Mouse (Mus musculus) CH12.LX (cell line): ENCODE measurements around the gene Lhx2. TPM values are rescaled to one million over a fixed set of nuclear protein-coding genes. Genes with fewer than 3 reads are reported as not detected.

Experiments used
- DNase-seq: peaks from one replicate; pipeline ENCODE4 v3.0.0-alpha.2; 2013; ENCODE audit errors: extremely low read depth
- H3K27ac ChIP-seq: 2 replicates; pipeline ENCODE4 v1.5.1; 2012; ENCODE audit warnings: low read depth, mild to moderate bottlenecking, control low read depth, moderate library complexity; ENCODE audit not compliant: insufficient read depth
- H3K27me3 ChIP-seq: replicated peaks from 2 replicates; pipeline ENCODE3; 2012; ENCODE audit warnings: inconsistent platforms
- H3K36me3 ChIP-seq, 2 experiments: replicated peaks in 1 of 2; 2 replicates each; pipeline versions ENCODE3 to v1.6.1; 2012; ENCODE audit warnings: inconsistent platforms in 1 of 2, low read length in 1 of 2, mild to moderate bottlenecking in 1 of 2, mixed read lengths in 1 of 2, moderate library complexity in 1 of 2; ENCODE audit not compliant: control insufficient read depth in 1 of 2, insufficient read depth in 1 of 2
- H3K4me1 ChIP-seq, 2 experiments: 2 replicates each; pipeline ENCODE4 v1.6.1; 2012; ENCODE audit warnings: inconsistent platforms in 1 of 2, moderate library complexity in 1 of 2; ENCODE audit not compliant: insufficient read depth in 2 of 2, control insufficient read depth in 1 of 2
- H3K4me2 ChIP-seq: 2 replicates; pipeline ENCODE4 v1.6.1; 2012; ENCODE audit warnings: low read depth, mild to moderate bottlenecking, control low read depth; ENCODE audit not compliant: poor library complexity, insufficient read depth, severe bottlenecking
- H3K4me3 ChIP-seq, 3 experiments: fragments of 150-350 bp in 1 of 3; sonication (generic) in 1 of 3; replicated peaks in 1 of 3; 2 replicates each; pipeline versions ENCODE3 to v1.5.1; 2011 to 2012; ENCODE audit warnings: low read depth in 2 of 3, low read length in 2 of 3, mild to moderate bottlenecking in 2 of 3, moderate library complexity in 2 of 3, control low read depth in 1 of 3, improper control_type of control experiment in 1 of 3, inconsistent platforms in 1 of 3, mixed read lengths in 1 of 3; ENCODE audit not compliant: poor library complexity in 1 of 3
- H3K79me2 ChIP-seq: replicated peaks from 2 replicates; pipeline ENCODE4 v1.6.1; 2012; ENCODE audit warnings: mild to moderate bottlenecking, moderate library complexity; ENCODE audit not compliant: control insufficient read depth, poor library complexity, insufficient read depth, severe bottlenecking; ENCODE audit errors: extremely low read depth
- H3K9ac ChIP-seq: 2 replicates; pipeline ENCODE4 v1.6.1; 2012; ENCODE audit warnings: low read depth, mild to moderate bottlenecking, control low read depth, moderate library complexity; ENCODE audit not compliant: insufficient read depth
- H3K9me3 ChIP-seq: replicated peaks from 2 replicates; pipeline ENCODE3; 2012; ENCODE audit warnings: low read length, inconsistent platforms, mixed read lengths
- CHD1 ChIP-seq: IDR thresholded peaks from 2 replicates; pipeline ENCODE4 v1.6.1; 2012; ENCODE audit warnings: low read depth, low read length, improper control_type of control experiment, inconsistent platforms
- ELF1 ChIP-seq: IDR thresholded peaks from 2 replicates; pipeline ENCODE4 v1.6.1; 2014; ENCODE audit warnings: low read depth, mild to moderate bottlenecking, inconsistent platforms, low read length, improper control_type of control experiment
- GABPA ChIP-seq: IDR thresholded peaks from 2 replicates; pipeline ENCODE4 v1.6.1; 2012; ENCODE audit warnings: low read depth, low read length, improper control_type of control experiment, inconsistent platforms; ENCODE audit not compliant: insufficient replicate concordance
- IRF4 ChIP-seq: IDR thresholded peaks from 2 replicates; pipeline ENCODE4 v1.6.1; 2014; ENCODE audit warnings: low read depth, mild to moderate bottlenecking, inconsistent platforms, low read length, improper control_type of control experiment
- KAT2A ChIP-seq: IDR thresholded peaks from 2 replicates; pipeline ENCODE4 v1.6.1; 2012; ENCODE audit warnings: low read length, improper control_type of control experiment, inconsistent platforms; ENCODE audit not compliant: insufficient replicate concordance
- MAFK ChIP-seq: IDR thresholded peaks from 2 replicates; pipeline ENCODE4 v1.6.1; 2011; ENCODE audit warnings: low read length, improper control_type of control experiment; ENCODE audit not compliant: insufficient replicate concordance
- MAX ChIP-seq: IDR thresholded peaks from 2 replicates; pipeline ENCODE4 v1.6.1; 2011; ENCODE audit warnings: low read length, improper control_type of control experiment
- MAZ ChIP-seq: IDR thresholded peaks from 2 replicates; pipeline ENCODE4 v1.6.1; 2012; ENCODE audit warnings: low read depth, mild to moderate bottlenecking, inconsistent platforms, low read length, improper control_type of control experiment, moderate library complexity
- MEF2A ChIP-seq: IDR thresholded peaks from 2 replicates; pipeline ENCODE4 v1.6.1; 2014; ENCODE audit warnings: low read depth, mild to moderate bottlenecking, inconsistent platforms, low read length, improper control_type of control experiment, borderline replicate concordance
- MXI1 ChIP-seq: IDR thresholded peaks from 2 replicates; pipeline ENCODE4 v1.6.1; 2011; ENCODE audit warnings: mild to moderate bottlenecking, low read depth, low read length, improper control_type of control experiment
- MYC ChIP-seq: IDR thresholded peaks from 2 replicates; pipeline ENCODE4 v1.6.1; 2011; ENCODE audit warnings: low read depth, mild to moderate bottlenecking, improper control_type of control experiment, low read length
- NELFE ChIP-seq: IDR thresholded peaks from 2 replicates; pipeline ENCODE4 v1.6.1; 2011; ENCODE audit warnings: low read depth, low read length, improper control_type of control experiment
- POLR2A ChIP-seq: IDR thresholded peaks from 2 replicates; pipeline ENCODE4 v1.6.1; 2011; ENCODE audit warnings: low read depth, mild to moderate bottlenecking, improper control_type of control experiment, low read length
- TBP ChIP-seq: conservative IDR thresholded peaks from 2 replicates; pipeline ENCODE4 v1.6.1; 2011; ENCODE audit warnings: low read depth, low read length, improper control_type of control experiment
- dilution Hi-C: fragments of 300-500 bp; cut with MboI; formaldehyde crosslinking; loops from 2 replicates; pipeline ENCODE4 v1.14.3; 2020; ENCODE audit warnings: low sequenced_read_pairs; ENCODE audit not compliant: extremely low pct_unique_long_range_greater_than_20kb, extremely low pct_ligation_motif_present
- in situ Hi-C: fragments of 300-500 bp; cut with MboI; formaldehyde crosslinking; loops from 3 replicates; pipeline ENCODE4 v1.14.3; 2019; ENCODE audit warnings: low sequenced_read_pairs, low pct_ligation_motif_present, low pct_unique_long_range_greater_than_20kb, mixed read lengths
- polyA plus RNA-seq: library from polyadenylated mRNA; unstranded; fragments of >175 nt; gene quantifications from 2 replicates; pipeline ENCODE4 v1.2.1, GENCODE M21; 2012; ENCODE audit warnings: low read depth; ENCODE audit not compliant: insufficient read length
- total RNA-seq, 2 experiments: library from RNA; depleted of rRNA; stranded (reverse); fragments of 300-350 nt in 1 of 2; fragments of >200 nt in 1 of 2; gene quantifications; 2 replicates each; pipeline ENCODE4 v1.2.3; 2012 to 2014

Lhx2 gene
- total and polyA plus RNA-seq, 3 experiments, result 0.24 to 0.47 (median 0.34) TPM

- H3K4me2 ChIP-seq, result no peak overlapping the region
- H3K27me3 ChIP-seq, result peaks cover 2% of the 10 kb centered on the region
- in situ Hi-C loops, result no loop called here
- no peaks in the 10 kb centered on the region for H3K4me1 ChIP-seq
- H3K9ac ChIP-seq, result no peak overlapping the region
- H3K27ac ChIP-seq, result no peak overlapping the region
- H3K79me2 ChIP-seq, result no peaks in the 10 kb centered on the region
- TF ChIP-seq NELFE (no peak), MAX (no peak), KAT2A (no peak), GABPA (no peak), ELF1 (no peak), POLR2A (no peak), MXI1 (no peak), TBP (no peak)
- H3K4me3 ChIP-seq, result no peak overlapping the region
- no peak for DNase-seq
- peaks cover 24% of the 10 kb centered on the region for H3K9me3 ChIP-seq
- H3K36me3 ChIP-seq, result no peaks in the 10 kb centered on the region
- dilution Hi-C loops, result no loop called here
Measured at GRCm38 (mm10) chr2:38349447-38350350, 10.6 kb downstream of the Lhx2 start.

- TF ChIP-seq MAX (no peak), MYC (no peak), POLR2A (no peak), CHD1 (no peak), MAFK (no peak), IRF4 (no peak), NELFE (no peak), MEF2A (no peak), MAZ (no peak)
- TF ChIP-seq, all 38 proteins: peak for 0
- no peak overlapping the region for H3K9ac ChIP-seq
- in situ Hi-C loops, result no loop called here
- no peaks in the 10 kb centered on the region for H3K4me1 ChIP-seq
- dilution Hi-C loops, result no loop called here
- no peak for DNase-seq
- no peak overlapping the region for H3K27ac ChIP-seq
- H3K9me3 ChIP-seq, result peaks cover 29% of the 10 kb centered on the region
- H3K79me2 ChIP-seq, result no peaks in the 10 kb centered on the region
- H3K36me3 ChIP-seq, result no peaks in the 10 kb centered on the region
- no peak overlapping the region for H3K4me3 ChIP-seq
- H3K4me2 ChIP-seq, result no peak overlapping the region
- peaks cover 2% of the 10 kb centered on the region for H3K27me3 ChIP-seq
Measured at GRCm38 (mm10) chr2:38350386-38350785, 11.3 kb downstream of the Lhx2 start.
